Mouse (Mus musculus) cerebellum, adult 2 months (tissue): ENCODE data around the gene A930018P22Rik. TPM values are rescaled to one million over a fixed set of nuclear protein-coding genes. Genes with fewer than 3 reads are reported as not detected.

Source experiments
- DNase-seq, 2 experiments: peaks; one replicate each; pipeline ENCODE4 v3.0.0; 2021
- H3K27ac ChIP-seq: fragments of 200-500 bp; 2 replicates; pipeline ENCODE4 v1.5.1; 2012; ENCODE audit warnings: low read length, control low read depth, inconsistent platforms; ENCODE audit not compliant: insufficient read depth
- H3K27me3 ChIP-seq: fragments of 200-500 bp; 2 replicates; pipeline ENCODE4 v1.6.1; 2012; ENCODE audit warnings: inconsistent platforms, mild to moderate bottlenecking, low read length, moderate library complexity; ENCODE audit not compliant: control insufficient read depth, insufficient read depth
- H3K4me1 ChIP-seq: fragments of 200-500 bp; 2 replicates; pipeline ENCODE4 v1.6.1; 2011; ENCODE audit warnings: low read length; ENCODE audit not compliant: control insufficient read depth, insufficient read depth
- H3K4me3 ChIP-seq: fragments of 200-500 bp; replicated peaks from 2 replicates; pipeline ENCODE3; 2011; ENCODE audit warnings: mild to moderate bottlenecking, low read depth, low read length, control low read depth; ENCODE audit not compliant: insufficient read depth
- CTCF ChIP-seq: fragments of 200-500 bp; IDR thresholded peaks from 2 replicates; pipeline ENCODE4 v1.5.1; 2011; ENCODE audit warnings: low read depth, mild to moderate bottlenecking, control low read depth, low read length, moderate library complexity, borderline replicate concordance; ENCODE audit not compliant: insufficient read depth
- POLR2A ChIP-seq: fragments of 200-500 bp; IDR thresholded peaks from 2 replicates; pipeline ENCODE4 v1.6.1; 2011; ENCODE audit warnings: low read length, control low read depth, borderline replicate concordance; ENCODE audit not compliant: insufficient read depth
- WGBS: fragments of 180-500 bp; shearing (Covaris S2); methylation state at CpG from one replicate; pipeline ENCODE4 v1.1.7; 2018; 5-methylcytosine and 5-hydroxymethylcytosine counted together
- polyA plus RNA-seq: library from polyadenylated mRNA; depleted of rRNA; stranded (reverse); fragments of >200 nt; gene quantifications from 2 replicates; pipeline ENCODE4 v1.2.3, GENCODE M21; 2012

Gene A930018P22Rik
- polyA plus RNA-seq, 1 experiment = 0.18 TPM

DNA sequence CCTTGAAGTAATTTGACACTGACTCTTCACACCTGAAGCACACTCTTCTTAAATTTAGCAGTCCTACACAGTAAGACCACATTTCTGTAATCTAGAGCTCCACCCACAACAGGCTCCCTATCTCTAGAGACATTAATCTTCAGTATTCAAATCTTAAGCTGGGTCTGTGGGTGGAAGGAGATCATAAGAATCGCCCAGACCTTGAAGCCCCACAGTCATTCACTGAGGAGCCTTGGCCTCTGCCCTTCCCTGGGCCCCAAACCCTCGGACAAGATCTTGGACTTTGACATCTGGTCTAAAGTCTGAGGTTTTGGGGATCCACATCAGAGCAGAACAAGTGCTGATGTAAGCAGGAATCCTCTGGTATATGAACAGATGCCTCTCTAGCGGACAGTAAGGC lies 971 bp downstream of the A930018P22Rik start:
- Histone ChIP-seq H3K27me3 (no peaks in the 10 kb centered on the region), H3K4me1 (no peaks in the 10 kb centered on the region; the same call in 1 of the 2 replicates), H3K4me3 (no peak overlapping the region), H3K27ac (no peak overlapping the region)
- no peak for DNase-seq
- 81% methylated on average over 3 of the region's 3 CpGs for whole genome bisulfite sequencing
- TF ChIP-seq POLR2A (no peak), CTCF (no peak)

DNA sequence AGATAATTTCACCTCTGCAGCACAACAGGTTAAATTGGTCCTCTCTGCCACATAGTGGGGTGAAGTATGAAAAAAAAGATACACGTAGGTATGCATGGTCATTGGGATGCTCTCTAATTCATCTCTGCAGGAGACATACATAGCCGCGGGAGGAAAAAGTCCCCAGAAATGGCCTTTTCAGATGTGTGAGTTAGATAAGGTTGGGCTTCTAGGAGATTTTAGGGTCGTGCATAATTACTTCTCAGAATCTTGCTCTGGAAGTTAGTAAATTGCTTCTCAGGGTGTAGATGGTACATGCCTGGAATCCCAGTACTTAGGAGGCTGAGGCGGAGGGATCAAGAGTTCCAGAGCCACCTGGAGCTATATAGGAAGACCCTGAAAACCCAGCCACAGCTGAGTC lies 1.5 kb downstream of the A930018P22Rik start:
- Histone ChIP-seq H3K4me1 (no peaks in the 10 kb centered on the region; the same call in 1 of the 2 replicates), H3K27me3 (no peaks in the 10 kb centered on the region), H3K4me3 (no peak overlapping the region), H3K27ac (no peak overlapping the region)
- no peak for DNase-seq
- TF ChIP-seq POLR2A (no peak), CTCF (no peak)
- WGBS = 86% methylated on average over 5 of the region's 5 CpGs

DNA sequence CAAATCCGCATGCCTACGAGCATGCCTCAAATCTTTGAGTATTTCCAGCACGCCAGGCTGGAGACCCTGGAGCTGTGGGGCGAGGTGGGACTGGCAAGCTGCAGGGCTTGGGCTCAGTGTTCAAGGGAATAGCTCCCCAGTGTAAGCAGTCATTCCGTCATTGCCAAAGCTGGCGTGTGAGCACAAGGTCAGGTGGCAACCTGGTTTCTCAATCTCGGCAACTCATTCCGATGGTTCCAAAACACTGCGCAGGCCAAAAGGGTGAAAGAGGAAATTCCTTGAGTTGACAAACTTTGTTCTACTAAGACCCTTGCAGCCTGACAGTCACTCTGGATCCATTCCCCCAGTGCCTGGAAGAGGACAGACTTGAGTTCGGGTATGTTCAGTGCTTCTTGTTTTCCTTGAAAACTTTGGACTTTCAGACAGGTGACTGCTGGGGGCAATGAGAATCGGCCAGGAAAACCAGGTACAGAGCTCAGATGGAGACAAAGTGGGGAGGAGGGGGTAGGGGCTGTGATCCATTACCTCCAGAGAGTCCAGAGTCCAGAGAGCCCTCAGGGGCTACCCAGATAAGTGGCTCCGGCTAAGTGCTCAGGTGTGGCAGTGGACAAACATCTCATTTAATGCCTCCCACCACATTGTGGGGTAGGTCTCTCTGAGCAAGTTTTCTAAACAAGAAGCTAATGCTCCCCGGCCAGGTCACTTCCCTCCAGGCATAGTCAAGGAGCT lies 6.4 kb downstream of the A930018P22Rik start:
- Histone ChIP-seq H3K27me3 (no peaks in the 10 kb centered on the region), H3K27ac (no peak overlapping the region), H3K4me1 (0 out of 2 replicates have a peak, but pooled peaks cover 4% of the 10 kb centered on the region), H3K4me3 (no peak overlapping the region)
- 89% methylated on average over 13 of the region's 13 CpGs for WGBS
- no peak for DNase-seq
- no peak for TF ChIP-seq CTCF
- TF ChIP-seq POLR2A = no peak

DNA sequence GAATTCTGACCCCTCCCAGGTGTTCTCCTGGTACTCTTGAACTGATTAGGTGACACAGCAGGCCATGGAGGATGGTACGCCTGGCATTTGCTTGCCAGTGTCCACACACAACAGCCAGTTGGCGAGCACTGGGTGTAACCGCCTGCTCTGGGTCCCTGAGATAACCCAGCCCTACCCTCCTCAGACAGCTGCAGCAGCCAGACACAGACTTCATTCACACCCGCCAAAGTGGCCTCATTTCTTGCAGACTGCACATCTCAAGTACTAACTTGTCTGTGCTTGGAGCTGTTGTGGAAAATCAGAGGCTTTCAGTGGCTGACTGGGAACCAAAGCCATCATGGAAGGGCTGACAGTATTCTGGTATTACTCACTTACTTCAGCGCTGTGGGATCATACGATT lies 7.6 kb downstream of the A930018P22Rik start:
- 75% methylated on average over 6 of the region's 6 CpGs for WGBS
- Histone ChIP-seq H3K27ac (no peak overlapping the region), H3K4me3 (no peak overlapping the region), H3K4me1 (0 out of 2 replicates have a peak, but pooled peaks cover 6% of the 10 kb centered on the region), H3K27me3 (no peaks in the 10 kb centered on the region)
- DNase-seq = no peak
- TF ChIP-seq POLR2A (no peak), CTCF (no peak)

DNA sequence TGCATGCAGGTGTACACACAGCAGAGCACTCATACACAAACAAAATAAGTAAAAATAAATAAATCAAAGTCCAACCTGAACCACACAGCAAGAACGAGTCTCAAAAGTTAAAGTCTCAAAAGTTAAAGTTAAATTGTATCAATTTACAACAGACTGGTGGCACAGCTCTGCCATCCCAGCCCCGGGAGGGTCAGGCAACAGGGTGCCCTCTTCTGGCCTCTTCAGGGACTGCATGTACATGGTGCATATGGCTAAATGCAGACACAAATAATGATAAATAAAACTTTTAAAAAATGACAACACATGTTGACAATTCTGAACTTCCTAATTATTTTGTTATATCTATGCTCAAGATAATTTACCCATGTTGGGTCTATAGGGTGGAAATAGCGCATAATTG lies 8.4 kb downstream of the A930018P22Rik start:
- no peak overlapping the region for H3K4me3 ChIP-seq
- DNase-seq = no peak
- H3K27ac ChIP-seq = no peak overlapping the region
- 0 out of 2 replicates have a peak, but pooled peaks cover 6% of the 10 kb centered on the region for H3K4me1 ChIP-seq
- H3K27me3 ChIP-seq = no peaks in the 10 kb centered on the region
- TF ChIP-seq POLR2A (no peak), CTCF (peak; percentile 40; the same call in 1 of the 2 replicates)
- WGBS = 67% methylated on average over 3 of the region's 3 CpGs

DNA sequence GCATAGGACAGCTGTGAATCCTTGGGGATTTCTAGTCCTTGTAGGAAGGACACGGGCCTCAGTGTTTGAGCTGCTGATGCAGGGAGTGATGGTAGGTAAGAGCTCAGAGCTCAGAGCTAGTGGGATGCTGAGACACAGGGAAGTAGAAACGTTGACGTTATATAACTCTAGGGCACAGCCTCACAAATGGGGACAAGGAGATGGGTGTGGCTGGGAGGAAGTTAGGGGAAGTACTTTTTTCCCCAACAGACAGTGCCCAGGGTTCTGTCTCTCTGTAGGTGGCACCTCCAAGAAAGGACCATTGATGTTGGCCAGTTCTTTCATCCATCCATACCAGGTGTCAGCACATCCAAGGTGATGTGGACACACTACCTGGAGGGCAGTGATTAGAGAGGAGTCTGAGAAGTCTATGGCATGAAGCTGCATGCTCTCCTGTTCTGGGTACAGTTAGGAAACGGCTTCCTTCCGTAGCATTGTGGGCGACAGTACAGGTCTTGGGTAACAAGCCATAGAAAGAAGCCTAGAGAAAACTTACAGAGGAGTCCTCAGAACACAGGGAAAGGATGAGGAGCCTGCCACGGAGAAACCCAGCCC lies 9.8 kb downstream of the A930018P22Rik start:
- no peak for TF ChIP-seq POLR2A
- no peak for TF ChIP-seq CTCF
- H3K4me3 ChIP-seq = no peak overlapping the region
- H3K27me3 ChIP-seq = no peaks in the 10 kb centered on the region
- no peak for DNase-seq
- H3K4me1 ChIP-seq = 0 out of 2 replicates have a peak, but pooled peaks cover 6% of the 10 kb centered on the region
- H3K27ac ChIP-seq = no peak overlapping the region
- 85% methylated on average over 7 of the region's 7 CpGs for WGBS

DNA sequence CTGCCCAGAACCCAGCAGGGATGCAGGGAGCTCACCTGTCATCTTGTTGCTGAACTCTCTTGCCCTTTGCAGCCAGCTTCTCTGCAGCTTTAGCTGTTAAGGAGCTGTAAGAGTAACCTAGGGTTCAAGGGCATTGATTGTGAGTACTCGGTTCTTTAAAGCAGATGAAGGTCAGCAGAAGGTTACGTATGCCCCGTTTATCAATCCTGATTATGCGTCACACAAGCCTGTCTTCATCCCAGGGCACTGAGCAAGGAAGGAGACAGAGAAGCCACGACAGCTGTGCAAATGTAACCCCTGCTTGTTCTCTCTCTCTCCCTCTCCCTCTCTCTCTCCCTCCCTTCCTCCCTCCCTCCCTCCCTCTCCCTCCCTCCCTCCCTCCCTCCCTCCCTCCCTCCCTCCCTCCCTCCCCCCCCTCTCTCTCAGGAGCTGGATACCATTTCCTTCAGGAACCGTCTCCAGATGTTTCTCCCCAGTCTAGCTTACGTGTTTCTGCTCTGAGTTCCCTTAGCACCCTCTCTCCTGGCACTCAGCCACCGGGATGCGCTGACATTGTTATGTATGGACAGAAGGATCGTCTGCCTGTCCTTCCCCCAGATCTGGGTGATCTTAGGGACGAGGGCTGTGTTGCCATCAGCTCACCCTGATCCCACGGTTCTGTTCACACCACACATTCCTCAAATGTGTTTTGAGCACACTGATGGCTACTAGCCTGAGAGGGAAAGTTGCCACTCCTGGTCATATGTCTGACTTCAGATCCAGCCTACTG lies 10.7 kb downstream of the A930018P22Rik start:
- Histone ChIP-seq H3K27me3 (no peaks in the 10 kb centered on the region), H3K4me1 (0 out of 2 replicates have a peak, but pooled peaks cover 6% of the 10 kb centered on the region), H3K4me3 (no peak overlapping the region), H3K27ac (no peak overlapping the region)
- DNase-seq = no peak
- WGBS = 46% methylated on average over 12 of the region's 12 CpGs
- TF ChIP-seq CTCF = no peak
- no peak for TF ChIP-seq POLR2A
